Mouse (Mus musculus): Measurements from ENCODE around the gene Usp2.

Usp2 gene

GRCm38 (mm10) chr9:44046426-44046825 lies 20.4 kb upstream of the Usp2 start:
- DNase-seq (ENCODE audit: low spot score), result no peak

- DNase-seq (ENCODE audit: low spot score), result no peak
Observed at GRCm38 (mm10) chr9:44047071-44047470, 19.8 kb upstream of the Usp2 start.

GRCm38 (mm10) chr9:44047571-44048490 lies 19.0 kb upstream of the Usp2 start:
- peak; percentile 100 for DNase-seq (ENCODE audit: low spot score)

GRCm38 (mm10) chr9:44048541-44049380 lies 18.1 kb upstream of the Usp2 start:
- peak; percentile 100 for DNase-seq (ENCODE audit: low spot score)

- peak; percentile 99 for DNase-seq (ENCODE audit: low spot score)
Observed at GRCm38 (mm10) chr9:44049381-44050165, 17.2 kb upstream of the Usp2 start.

GRCm38 (mm10) chr9:44052855-44053254 lies 14.0 kb upstream of the Usp2 start:
- DNase-seq (ENCODE audit: low spot score), result no peak

- no peak for DNase-seq (ENCODE audit: low spot score)
Observed at GRCm38 (mm10) chr9:44053936-44054335, 12.9 kb upstream of the Usp2 start.

- no peak for DNase-seq (ENCODE audit: low spot score)
Observed at GRCm38 (mm10) chr9:44058606-44059005, 8.2 kb upstream of the Usp2 start.

- DNase-seq (ENCODE audit: low spot score), result no peak
Observed at GRCm38 (mm10) chr9:44065177-44065576, 1.6 kb upstream of the Usp2 start.

- no peak for DNase-seq (ENCODE audit: low spot score)
Observed at GRCm38 (mm10) chr9:44067241-44067959, 579 bp downstream of the Usp2 start.

GRCm38 (mm10) chr9:44067960-44068330 lies 1.1 kb downstream of the Usp2 start:
- peak; percentile 15 for DNase-seq (ENCODE audit: low spot score)

GRCm38 (mm10) chr9:44069252-44069651 lies 2.4 kb downstream of the Usp2 start:
- no peak for DNase-seq (ENCODE audit: low spot score)

GRCm38 (mm10) chr9:44070113-44070843 lies 3.5 kb downstream of the Usp2 start:
- no peak for DNase-seq (ENCODE audit: low spot score)

GRCm38 (mm10) chr9:44070844-44071231 lies 4.0 kb downstream of the Usp2 start:
- no peak for DNase-seq (ENCODE audit: low spot score)

GRCm38 (mm10) chr9:44071914-44072598 lies 5.2 kb downstream of the Usp2 start:
- peak; percentile 74 for DNase-seq (ENCODE audit: low spot score)

GRCm38 (mm10) chr9:44072599-44072915 lies 5.7 kb downstream of the Usp2 start:
- DNase-seq (ENCODE audit: low spot score), result peak; percentile 50

GRCm38 (mm10) chr9:44073115-44073514 lies 6.3 kb downstream of the Usp2 start:
- peak; percentile 13 for DNase-seq (ENCODE audit: low spot score)

- peak; percentile 58 for DNase-seq (ENCODE audit: low spot score)
Observed at GRCm38 (mm10) chr9:44074395-44075275, 7.8 kb downstream of the Usp2 start.

- DNase-seq (ENCODE audit: low spot score), result peak; percentile 12
Observed at GRCm38 (mm10) chr9:44075276-44075995, 8.6 kb downstream of the Usp2 start.
